Mouse (Mus musculus) macrophage (primary cell): ENCODE results near the gene Pcbd2. TPM values are rescaled to one million over a fixed set of nuclear protein-coding genes. Genes with fewer than 3 reads are reported as not detected.

Source experiments
- polyA plus RNA-seq: library from polyadenylated mRNA; stranded (reverse); fragments of 250-400 nt; gene quantifications from 3 replicates; pipeline ENCODE4 v1.2.4, GENCODE M21; 2018; ENCODE audit warnings: inconsistent platforms

Gene Pcbd2
- polyA plus RNA-seq, 1 experiment from 2014 or later, result 22.0 TPM

Other genes with a start within 250 kb of the Pcbd2 start
- gene Dbn1, start 239.3 kb upstream of the Pcbd2 start, polyA plus RNA-seq, result 0.10 TPM in 1 of 3 replicates, not detected in the others
- 0.40 to 3.3 TPM (median 0.44 TPM) in 3 replicates for gene Pdlim7, start 213.7 kb upstream of the Pcbd2 start, polyA plus RNA-seq
- gene Dok3, start 198.1 kb upstream of the Pcbd2 start, polyA plus RNA-seq, result 6.1 to 22.8 TPM (median 15.9 TPM) in 3 replicates
- gene Ddx41, start 190.7 kb upstream of the Pcbd2 start, polyA plus RNA-seq, result 26.5 to 32.5 TPM (median 27.1 TPM) in 3 replicates
- gene Fam193b, start 156.2 kb upstream of the Pcbd2 start, polyA plus RNA-seq, result 11.7 to 25.1 TPM (median 12.9 TPM) in 3 replicates
- 100 to 185 TPM (median 135 TPM) in 3 replicates for gene Tmed9, start 153.6 kb upstream of the Pcbd2 start, polyA plus RNA-seq
- 11.0 to 27.4 TPM (median 23.7 TPM) in 3 replicates for gene B4galt7, start 127.5 kb upstream of the Pcbd2 start, polyA plus RNA-seq
- 34.6 to 38.5 TPM (median 35.0 TPM) in 3 replicates for gene Caml, start 104.4 kb upstream of the Pcbd2 start, polyA plus RNA-seq
- 30.1 to 38.6 TPM (median 34.6 TPM) in 3 replicates for gene Ddx46, start 92.3 kb upstream of the Pcbd2 start, polyA plus RNA-seq
- gene B230219D22Rik, start 34.2 kb upstream of the Pcbd2 start, polyA plus RNA-seq, result 24.7 to 37.0 TPM (median 34.5 TPM) in 3 replicates
- 37.2 to 54.5 TPM (median 47.4 TPM) in 3 replicates for gene Txndc15, start 12.7 kb upstream of the Pcbd2 start, polyA plus RNA-seq
- gene Catsper3, start 57.2 kb downstream of the Pcbd2 start, polyA plus RNA-seq, result not detected in 3 replicates
- gene Pitx1, start 108.8 kb downstream of the Pcbd2 start, polyA plus RNA-seq, result not detected in 3 replicates